Mouse (Mus musculus): ENCODE measurements at regions not wholly inside any gene's neighbourhood (a gene's known extent, or its start where the extent isn't known, plus 50 kb on each side); places are given as distances from the start of the nearest gene placed in this dataset.

DNA sequence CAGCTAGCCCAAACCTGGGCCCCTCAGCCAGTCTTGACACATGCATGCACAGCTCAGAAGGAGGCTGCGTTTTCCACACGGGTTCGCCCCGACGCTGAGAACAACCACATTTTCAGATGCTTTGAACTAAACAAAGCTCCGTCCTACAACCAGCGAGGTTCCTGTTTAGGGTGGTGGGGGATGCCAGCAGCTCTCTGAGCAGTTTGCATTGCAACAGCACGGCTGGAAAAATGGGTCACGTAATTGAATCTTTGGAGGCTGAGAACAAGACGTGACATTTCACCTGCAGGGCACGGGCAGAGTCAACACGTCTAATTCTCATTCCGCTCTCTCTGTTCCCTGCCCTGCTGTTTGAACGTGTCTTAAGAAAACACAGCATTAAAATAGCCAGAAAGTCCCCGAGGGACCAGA, 119.2 kb downstream of the Syk start:
- DNase-seq (ENCODE audit: extremely low read depth, insufficient read length, low spot score), result no peak

DNA sequence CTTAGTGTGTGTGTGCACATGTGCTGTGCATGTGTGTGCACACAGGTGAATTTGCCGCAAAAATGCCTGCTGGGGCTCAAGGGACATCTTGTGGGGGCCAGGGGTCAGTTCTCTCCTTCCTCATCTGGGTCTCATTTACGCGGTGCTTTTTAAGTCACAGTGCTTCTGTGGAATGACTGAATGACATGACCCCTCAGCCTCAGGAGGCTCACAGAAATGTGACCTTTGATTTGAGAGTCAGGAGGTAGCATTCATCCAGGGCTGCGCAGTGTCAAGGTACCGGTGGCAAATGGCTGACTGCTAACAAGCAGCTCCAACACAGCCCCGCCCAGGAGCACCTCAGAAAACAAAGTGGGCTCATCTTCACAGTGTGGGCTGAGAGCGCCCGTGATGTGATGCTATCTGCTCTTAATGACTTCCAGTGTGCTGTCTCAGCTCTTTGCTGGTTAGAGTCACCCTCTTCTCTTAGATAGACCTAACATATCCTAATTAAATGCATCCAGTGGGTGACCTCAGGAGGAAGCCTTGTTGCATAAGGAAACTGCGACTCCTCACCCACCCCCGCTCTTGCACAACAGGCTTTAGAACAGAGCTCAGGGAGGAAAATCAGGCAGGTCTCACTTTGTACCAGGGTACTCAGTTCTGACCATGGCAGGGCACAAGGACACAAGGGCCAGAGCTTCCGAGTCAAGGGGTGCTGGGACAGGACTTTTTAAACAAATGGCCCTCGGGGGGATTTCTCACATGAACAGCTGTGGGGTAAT, 120.6 kb downstream of the Syk start:
- no peak for DNase-seq (ENCODE audit: extremely low read depth, insufficient read length, low spot score)

DNA sequence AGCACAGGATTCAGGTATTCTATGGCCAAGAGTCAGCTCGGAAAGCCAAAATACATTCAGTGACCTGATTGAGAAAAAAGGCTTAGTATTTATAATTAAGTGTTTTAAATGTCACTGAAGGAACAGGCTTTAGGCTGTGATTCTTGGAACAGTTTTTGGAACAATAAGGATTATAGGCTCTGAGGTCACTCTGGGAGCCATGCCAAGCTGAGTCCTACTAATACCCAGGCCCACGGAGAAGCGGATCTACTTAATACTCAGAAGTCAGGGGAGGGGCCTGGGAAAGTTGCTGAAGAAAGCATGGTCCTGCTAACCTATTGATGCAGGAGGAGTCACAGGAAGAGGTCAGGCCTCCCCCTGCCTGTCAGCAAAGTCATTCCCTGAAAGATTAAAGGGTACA, 121.7 kb downstream of the Syk start:
- no peak for DNase-seq (ENCODE audit: extremely low read depth, insufficient read length, low spot score)

DNA sequence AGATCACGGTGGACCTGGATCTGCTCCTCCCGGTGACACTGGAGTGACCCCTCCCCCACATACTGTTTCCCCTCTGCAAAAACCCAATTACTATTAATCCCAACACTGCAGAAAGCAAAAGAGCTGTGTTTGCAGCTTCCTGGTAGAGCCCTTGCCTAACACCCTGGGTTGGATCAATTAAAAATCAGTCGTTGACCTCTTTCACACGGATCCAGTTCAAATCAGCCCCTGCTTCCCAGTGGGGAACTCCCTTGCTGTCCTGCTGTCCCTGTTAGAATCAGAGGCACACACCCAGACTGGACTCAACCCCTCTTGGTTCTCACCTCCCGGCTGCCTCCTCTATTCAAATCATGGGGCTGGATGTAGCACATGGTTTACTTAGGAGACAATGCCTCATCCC, 126.6 kb downstream of the Syk start:
- DNase-seq (ENCODE audit: extremely low read depth, insufficient read length, low spot score), result no peak

DNA sequence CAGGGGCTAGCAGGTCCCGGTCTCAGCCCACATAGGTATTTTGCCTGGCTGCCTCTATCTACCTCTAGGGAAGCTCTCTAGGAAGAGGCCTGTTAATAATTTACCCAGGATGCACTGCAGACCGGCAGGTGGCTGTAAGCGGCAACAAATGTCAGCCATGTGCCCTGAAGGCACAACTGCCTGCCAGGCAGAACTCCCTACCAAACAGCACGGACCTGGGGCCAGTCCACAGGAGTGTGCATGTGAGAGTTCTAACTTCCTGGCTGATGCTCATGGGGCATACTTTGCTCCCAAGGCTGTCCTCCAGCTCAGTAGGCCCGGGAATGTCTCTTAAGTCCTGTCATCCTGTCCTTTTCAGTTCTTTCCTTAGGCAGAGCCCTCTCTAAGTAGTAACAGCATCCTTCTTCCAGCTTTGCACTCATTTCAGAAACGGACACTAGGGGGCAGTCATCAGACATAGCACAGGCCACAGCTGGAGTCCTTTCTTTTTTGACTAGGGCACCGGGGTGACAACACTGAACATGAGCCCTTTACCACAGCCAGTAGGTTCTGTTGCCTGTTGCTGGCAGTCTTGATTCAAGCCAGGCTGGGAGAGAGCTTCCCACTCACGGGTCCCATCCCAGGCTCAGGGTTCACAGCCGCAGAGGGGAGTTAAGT, 128.9 kb downstream of the Syk start:
- peak; percentile 64 for DNase-seq (ENCODE audit: extremely low read depth, insufficient read length, low spot score)

DNA sequence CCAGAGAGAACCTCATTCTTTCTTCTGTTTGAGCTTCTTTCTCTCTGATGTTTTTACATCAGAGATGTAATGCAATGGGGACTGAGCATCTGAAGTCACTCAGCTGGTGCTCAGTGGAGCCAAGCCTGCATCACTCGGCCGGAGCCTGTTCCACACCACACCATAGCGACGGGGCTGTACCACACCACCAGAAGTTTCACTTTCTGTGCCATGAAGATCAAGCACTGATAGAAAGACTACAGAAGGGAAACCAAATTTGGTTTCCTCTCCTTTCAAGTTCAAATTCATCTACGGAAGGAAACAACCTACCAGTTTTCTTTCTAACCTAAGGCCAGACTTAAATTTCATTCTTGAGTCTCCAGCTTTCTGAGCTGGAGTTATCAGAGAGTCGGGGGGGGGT, 138.5 kb downstream of the Syk start:
- no peak for DNase-seq (ENCODE audit: extremely low read depth, insufficient read length, low spot score)

DNA sequence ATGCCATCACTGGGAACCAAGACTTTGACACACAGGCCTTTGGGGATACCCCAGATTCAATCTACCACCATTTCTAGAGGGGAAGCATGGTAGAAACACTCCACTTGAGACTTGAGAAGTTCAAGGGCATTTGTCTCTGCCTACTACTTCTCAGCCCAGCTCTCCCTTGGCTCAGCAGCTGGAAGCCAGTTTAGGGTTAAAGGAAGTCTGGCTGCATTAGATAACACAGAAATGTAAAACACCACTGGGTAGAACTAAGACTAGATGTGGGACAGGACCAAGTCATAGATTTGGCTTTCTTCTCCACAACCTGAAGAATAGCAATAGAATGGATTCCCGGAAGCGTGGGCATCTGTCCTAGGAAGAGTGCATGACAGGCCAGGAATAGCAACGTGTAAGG, 139.7 kb downstream of the Syk start:
- no peak for DNase-seq (ENCODE audit: extremely low read depth, insufficient read length, low spot score)

DNA sequence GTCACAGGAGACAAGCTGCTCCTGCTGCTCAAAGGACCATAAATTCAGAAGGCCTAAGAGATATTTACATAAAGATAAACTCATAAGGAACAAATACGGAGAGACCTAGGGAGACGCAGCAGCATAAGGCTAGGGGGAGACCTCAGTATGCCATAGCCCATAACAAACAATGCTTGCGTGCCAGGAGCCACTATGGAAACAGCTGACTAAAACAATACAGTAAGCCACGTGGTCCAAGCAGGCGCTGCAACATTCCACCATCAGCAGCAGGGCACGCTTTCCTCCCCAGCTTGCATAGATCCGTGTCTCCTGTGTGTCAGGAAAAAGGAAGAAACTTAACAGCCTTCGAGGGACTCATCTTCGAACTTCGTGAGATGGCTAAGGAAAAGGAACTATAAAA, 143.1 kb downstream of the Syk start:
- no peak for DNase-seq (ENCODE audit: extremely low read depth, insufficient read length, low spot score)

DNA sequence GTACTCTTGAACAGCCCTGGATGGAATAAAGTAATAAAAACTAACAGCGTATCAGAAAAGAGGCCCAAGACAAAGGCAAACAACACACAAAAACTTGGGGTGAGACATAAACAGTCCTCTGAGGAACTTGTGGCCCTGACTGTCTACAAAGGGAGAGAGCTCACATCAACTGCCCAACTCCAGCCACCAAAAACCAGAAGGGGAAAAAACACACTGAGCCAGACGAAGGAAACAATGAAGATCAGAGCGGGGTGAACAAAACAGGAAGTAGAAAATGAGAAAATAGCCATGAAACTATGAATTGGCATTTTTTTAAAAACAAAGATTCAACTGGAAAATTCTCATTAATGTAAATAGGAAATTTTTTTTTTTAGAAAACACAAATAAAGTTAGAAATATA, 143.6 kb downstream of the Syk start:
- no peak for DNase-seq (ENCODE audit: extremely low read depth, insufficient read length, low spot score)

DNA sequence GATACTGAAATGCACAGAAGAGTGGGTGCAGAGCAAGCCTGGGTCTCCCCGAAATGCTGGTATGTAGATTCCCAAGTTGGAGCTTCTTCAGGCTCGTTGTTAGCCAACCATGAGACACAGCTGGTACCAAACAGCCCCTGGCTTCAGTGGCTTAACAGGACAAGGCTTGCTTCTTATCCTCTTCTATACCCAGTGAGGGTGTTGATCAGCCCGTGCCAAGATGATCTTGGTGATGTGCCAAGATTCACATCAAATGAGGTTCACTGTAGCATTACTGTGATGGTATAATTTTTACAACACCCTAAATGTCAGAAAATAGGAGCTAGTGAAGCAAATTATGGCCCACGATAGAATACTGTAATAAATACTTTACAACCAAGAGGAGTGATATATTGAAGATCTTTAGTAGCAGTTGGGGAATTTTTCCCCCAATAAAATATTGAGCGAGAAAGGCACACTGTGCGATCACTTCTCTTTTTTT, 152.5 kb downstream of the Syk start:
- DNase-seq (ENCODE audit: extremely low read depth, insufficient read length, low spot score), result no peak

DNA sequence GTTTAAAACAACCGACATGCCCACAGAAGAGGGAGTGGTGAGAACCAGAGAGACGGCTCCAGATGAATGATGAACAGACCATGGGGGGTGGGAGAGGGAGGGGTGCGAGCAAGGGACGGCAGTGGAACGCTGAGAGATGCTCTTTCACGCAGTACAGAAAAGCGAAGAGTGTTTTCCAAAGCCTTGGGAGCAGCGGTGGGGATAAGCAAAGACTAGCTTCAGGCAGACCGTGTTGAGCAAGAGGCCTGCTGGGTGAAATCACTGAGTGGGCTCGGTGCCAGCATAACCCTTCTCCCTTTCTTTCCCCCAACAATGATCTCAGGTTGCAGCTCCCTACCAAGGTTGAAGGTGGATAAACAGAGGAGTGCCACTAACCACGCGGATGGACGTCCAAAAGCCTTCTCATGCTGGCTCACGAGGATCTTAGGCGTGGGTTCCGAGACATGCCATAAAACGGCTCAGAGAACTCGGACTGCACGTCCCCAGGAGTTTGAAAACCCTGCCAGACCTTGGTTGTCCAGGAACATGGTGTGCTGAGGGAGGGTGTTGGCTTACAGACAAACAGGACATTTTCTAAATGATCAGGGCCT, 153.1 kb downstream of the Syk start:
- no peak for DNase-seq (ENCODE audit: extremely low read depth, insufficient read length, low spot score)

DNA sequence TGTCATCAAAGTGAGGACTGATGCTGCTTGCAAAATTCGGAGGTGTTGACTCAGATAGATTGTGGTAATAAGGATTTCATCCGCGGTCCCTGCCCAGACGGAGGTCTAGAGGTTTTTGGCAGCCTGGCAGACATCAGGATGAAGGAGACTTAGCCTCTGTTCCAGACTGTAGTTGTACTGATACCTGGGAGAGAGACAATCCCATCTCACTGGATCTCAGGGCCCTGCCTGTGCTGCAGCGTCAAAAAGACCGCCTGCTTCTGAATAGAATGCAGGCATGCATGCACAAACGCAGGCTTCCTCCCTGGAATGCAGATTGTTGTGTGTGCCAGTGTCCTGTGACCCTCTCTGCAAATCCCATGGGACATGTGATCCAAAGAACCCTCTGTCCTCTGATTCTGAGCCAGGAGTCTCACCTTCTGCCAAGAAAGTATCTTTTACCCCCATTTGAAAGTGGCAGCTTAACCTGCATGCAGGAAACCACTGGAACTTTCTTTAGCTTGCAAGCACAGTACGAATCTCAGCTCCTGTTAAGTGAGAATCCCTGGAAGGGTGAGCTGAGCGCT, 155.2 kb downstream of the Syk start:
- peak; percentile 37 for DNase-seq (ENCODE audit: extremely low read depth, insufficient read length, low spot score)

DNA sequence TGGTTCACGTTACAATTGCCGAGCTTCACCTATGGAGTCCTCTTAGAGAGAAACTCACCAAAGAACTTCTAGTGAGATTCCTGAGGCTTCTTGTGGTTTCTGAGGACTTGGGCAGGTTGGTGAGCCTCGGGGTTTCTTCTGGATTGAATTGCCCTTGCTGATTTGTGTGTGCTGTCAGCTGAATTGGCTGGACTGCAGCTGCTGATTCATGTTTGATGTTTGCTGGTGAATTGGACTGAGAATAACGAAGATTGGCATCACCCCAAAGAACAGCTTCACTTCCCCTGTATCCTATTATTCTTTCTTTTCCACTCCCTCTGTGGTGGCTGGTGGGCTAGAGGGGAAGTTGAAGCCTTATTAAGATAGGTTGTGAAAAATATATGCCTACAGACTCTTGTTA, 158.4 kb downstream of the Syk start:
- DNase-seq (ENCODE audit: extremely low read depth, insufficient read length, low spot score), result no peak

DNA sequence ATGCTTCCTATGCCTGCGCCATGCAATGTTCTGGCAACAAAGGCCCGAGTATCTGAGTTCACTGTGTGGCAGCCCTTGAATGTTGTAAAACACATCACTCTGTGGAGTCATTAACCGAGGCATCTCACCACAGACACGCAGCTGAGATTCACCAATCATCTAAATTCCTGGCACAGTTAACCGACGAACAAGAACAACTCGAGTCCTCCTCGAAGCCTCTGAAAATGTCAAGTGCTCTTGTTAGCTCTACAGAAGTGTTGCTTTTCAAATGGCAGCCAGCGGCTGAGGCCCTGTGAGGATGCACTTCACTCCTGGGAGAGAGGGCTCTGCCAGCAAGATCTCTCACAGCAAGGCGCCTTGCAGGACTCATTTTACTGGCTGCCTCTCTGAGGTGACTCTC, 173.0 kb downstream of the Syk start:
- DNase-seq (ENCODE audit: extremely low read depth, insufficient read length, low spot score), result no peak

DNA sequence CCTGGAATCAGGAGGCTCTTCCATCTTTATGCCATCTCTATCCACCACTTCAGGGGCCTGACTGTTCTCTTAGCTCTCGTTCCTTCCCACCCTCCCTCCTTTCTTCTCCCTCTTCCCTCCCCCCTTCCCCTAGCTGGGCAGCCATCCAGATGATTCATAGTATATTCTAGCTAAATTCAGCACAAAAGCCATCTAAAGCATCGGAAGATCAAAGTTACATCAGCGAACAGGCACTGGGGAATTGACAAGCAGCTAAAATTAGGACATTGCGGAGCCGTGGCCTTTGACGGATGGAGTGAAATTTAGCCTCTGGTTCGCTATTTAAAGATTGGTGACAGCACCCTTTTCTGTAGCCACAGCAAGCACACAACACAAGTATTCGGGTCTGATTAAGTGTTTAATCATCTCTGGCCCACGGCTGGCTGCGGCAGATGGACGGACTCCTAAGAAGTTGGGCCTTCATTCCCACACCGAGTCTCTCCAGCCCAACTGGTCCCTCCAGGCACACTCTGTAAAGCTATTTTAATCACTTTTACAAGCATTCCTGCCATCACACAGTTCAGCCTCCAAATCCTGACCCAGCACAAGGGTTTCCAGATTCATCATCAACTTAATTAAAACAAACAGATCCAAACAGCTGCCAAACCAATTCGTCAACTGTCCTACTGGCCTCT, 163.8 kb downstream of the Auh start:
- DNase-seq (ENCODE audit: extremely low read depth, insufficient read length, low spot score), result peak; percentile 66

DNA sequence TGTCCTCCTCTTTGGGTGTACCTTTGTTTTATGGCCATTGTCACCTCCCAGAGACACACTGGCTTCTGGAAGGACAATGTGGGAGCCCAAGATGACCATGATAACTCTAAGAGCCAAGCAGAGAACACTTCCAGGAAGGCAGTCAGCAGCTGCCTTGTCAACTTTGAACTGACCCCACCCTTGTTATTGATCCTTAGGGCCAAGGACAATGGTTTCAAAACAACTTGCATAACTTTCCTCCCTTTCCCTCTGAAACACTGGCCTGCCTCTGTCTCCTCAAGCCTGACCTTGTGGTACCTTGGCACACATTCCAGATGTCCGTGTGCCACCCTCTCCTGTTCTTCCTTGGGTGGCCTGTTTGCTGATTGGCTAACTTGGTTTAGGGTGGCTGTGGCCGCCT, 163.2 kb downstream of the Auh start:
- peak; percentile 18 for DNase-seq (ENCODE audit: extremely low read depth, insufficient read length, low spot score)

DNA sequence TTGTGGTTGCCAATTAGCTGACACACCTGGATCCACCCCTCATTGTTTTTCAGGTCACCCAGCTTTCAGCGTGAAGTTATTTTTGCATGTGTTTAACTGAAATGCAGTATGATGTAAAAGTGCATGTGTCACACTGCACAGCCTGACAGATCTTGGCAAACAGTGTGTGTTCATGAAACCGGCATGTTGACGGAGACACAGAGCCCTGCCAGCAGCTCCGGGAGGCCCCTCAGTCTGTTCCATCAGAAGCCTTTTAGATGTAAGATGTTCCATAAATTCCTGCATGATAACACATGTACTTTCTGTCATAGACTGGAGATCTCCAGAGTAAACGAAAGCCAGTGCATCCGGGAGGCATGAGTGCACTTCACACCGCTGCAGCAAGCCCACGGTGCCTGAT, 159.5 kb downstream of the Auh start:
- no peak for DNase-seq (ENCODE audit: extremely low read depth, insufficient read length, low spot score)

DNA sequence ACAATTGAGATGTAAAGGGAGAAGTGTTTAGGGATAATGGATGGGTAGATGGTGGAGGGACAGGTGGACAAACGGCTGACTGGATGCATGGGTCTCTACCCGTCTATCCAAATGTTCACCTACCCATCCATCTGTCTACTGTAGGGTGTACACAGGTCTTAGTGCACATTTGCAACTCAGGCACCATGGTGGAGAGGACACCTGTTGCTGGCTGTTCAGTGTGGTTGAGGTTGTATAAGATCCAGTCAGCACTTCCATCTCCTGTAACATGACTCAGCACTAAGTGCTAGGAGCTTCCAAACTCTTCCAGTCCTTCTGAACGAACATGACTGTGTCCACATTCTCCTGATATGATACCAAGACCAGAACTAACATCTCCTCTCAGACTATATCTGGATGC, 158.0 kb downstream of the Auh start:
- no peak for DNase-seq (ENCODE audit: extremely low read depth, insufficient read length, low spot score)

DNA sequence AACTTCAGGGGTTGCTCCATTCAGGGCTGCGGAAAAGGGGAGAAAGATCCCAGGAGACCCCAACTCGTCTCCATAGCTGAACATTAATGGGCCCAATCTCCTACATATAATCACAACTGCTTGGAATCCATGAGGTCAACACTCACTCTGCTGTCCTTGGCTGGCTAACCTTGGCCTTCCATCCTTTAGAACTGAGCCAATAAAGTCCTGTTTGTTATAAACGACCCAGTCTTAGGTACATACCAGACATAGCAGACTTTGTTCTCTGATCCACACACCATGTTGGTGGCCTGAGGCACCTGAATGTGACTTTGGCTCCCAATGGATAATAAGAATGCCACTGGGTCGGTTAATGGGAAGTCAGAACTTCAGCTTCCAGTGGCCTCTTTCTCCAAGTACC, 157.4 kb downstream of the Auh start:
- no peak for DNase-seq (ENCODE audit: extremely low read depth, insufficient read length, low spot score)

DNA sequence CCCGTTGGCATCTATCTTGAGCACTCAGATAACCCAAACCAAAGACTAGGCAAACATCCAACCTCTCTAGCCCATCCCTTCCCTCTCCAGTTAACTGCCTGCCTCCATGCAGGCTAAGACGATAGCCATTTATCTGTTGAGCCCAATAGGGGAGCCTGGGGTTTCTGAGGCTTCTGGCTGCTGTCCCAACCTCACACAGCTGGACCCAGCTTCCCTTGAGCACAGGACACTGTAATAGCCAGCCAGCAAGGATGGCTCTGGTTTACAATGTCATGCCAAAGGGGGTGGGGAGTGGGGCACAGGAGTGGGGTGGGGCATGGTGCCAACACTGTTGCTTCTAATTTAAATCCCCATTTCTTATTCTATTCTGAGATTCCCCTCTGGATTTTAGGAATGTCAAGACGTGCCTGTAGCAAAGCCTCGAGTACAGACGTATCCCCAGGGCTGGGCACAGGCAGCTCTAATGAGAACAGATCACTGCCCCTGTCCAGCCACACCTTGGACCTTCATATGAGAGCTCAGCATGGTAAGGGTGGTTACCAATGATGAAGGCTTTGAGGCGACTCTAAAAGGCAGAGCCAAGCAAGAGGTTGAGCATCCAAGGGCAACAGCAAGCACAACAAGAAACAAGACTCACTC, 152.0 kb downstream of the Auh start:
- no peak for DNase-seq (ENCODE audit: extremely low read depth, insufficient read length, low spot score)

DNA sequence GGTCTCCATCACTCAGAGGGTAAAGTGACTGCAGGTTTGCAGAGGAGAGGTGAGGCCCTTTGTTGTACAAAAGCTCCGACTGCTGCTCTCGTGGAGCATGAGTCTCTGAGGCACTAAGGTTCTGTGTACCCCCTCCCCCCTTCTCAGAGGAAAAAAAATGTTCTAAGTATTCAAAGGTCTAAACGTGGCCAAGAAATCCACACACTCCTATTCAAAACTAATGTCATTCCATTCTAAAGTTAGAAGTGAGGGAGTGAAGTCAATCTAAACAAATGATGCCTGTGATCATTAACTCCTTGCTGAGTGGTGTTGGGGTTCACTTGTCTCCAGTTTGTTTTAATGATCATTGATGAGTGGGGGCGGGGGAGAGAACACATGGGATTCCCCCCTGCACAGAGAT, 150.6 kb downstream of the Auh start:
- DNase-seq (ENCODE audit: extremely low read depth, insufficient read length, low spot score), result no peak

All from 3134 (cell line).